Mouse (Mus musculus) lung, postnatal 0 days (tissue): ENCODE measurements at regions not wholly inside any gene's neighbourhood (a gene's known extent, or its start where the extent isn't known, plus 50 kb on each side); places are given as distances from the start of the nearest gene placed in this dataset.

Source experiments
- ATAC-seq: fragments of 200-750 bp; cut with Nextera tagmentation; 2 replicates; pipeline ENCODE4 v1.8.0; 2017; ENCODE audit warnings: moderate library complexity
- DNase-seq: peaks from one replicate; pipeline ENCODE4 v3.0.0-alpha.2; 2016; ENCODE audit warnings: low spot score
- H3K27ac ChIP-seq: fragments of 300-500 bp; sonication (generic); 2 replicates; pipeline ENCODE4 v1.5.1; 2014; ENCODE audit warnings: antibody characterized with exemption, mild to moderate bottlenecking, low read length, mixed read lengths
- H3K27me3 ChIP-seq: fragments of 300-500 bp; sonication (generic); replicated peaks from 2 replicates; pipeline ENCODE4 v1.6.1; 2014; ENCODE audit warnings: low read length, mixed read lengths; ENCODE audit not compliant: insufficient read depth
- H3K36me3 ChIP-seq: fragments of 300-500 bp; sonication (generic); 2 replicates; pipeline ENCODE4 v1.6.1; 2014; ENCODE audit warnings: low read length, mixed read lengths; ENCODE audit not compliant: insufficient read depth
- H3K4me1 ChIP-seq: fragments of 300-500 bp; sonication (generic); 2 replicates; pipeline ENCODE4 v1.6.1; 2014; ENCODE audit warnings: antibody characterized with exemption, low read depth, low read length, mixed read lengths; ENCODE audit not compliant: insufficient read depth
- H3K4me2 ChIP-seq: fragments of 300-500 bp; sonication (generic); replicated peaks from 2 replicates; pipeline ENCODE4 v1.6.1; 2014; ENCODE audit warnings: low read depth, mild to moderate bottlenecking, low read length, moderate library complexity, mixed read lengths
- H3K4me3 ChIP-seq: fragments of 300-500 bp; sonication (generic); 2 replicates; pipeline ENCODE4 v1.5.1; 2014; ENCODE audit warnings: low read depth, low read length
- H3K9ac ChIP-seq: fragments of 300-500 bp; sonication (generic); replicated peaks from 2 replicates; pipeline ENCODE4 v1.6.1; 2014; ENCODE audit warnings: low read depth, mild to moderate bottlenecking
- H3K9me3 ChIP-seq: fragments of 300-500 bp; sonication (generic); 2 replicates; pipeline ENCODE4 v1.6.1; 2016; ENCODE audit warnings: low read length, mixed read lengths
- CTCF ChIP-seq: IDR thresholded peaks from 2 replicates; pipeline ENCODE4 v1.5.1; 2016; ENCODE audit warnings: antibody characterized with exemption, mild to moderate bottlenecking
- EP300 ChIP-seq: IDR thresholded peaks from 2 replicates; pipeline ENCODE4 v1.6.1; 2016; ENCODE audit warnings: antibody characterized with exemption, mild to moderate bottlenecking, control low read depth
- WGBS: fragments of 180-500 bp; shearing (Covaris S2); extraction: QIAGEN DNeasy Blood & Tissue Kit; methylation state at CpG from one replicate; pipeline ENCODE4 v1.1.7; 2014; 5-methylcytosine and 5-hydroxymethylcytosine counted together

DNA sequence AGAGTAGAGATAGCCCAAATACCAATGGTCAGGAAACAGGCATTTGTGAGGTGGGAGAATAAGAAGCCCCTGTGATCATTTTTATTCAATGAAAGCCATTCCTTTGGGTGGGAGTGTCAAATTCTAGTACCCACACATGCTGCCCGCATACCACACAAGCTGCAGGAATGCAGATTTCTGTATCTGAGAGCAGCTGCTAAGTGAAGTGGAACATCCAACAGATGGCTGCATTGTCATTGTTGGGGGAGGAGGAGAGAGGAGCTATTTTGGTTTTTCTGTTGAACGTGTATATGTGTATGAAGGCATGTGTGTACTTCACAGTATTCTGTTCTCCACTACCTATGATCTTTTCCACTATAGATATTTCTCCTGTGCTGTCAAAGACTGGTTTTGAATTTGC, 392.3 kb upstream of the Mef2c start:
- Histone ChIP-seq H3K4me3 (no peak overlapping the region), H3K27me3 (no peaks in the 10 kb centered on the region), H3K27ac (no peak overlapping the region), H3K4me2 (no peak overlapping the region), H3K9me3 (no peaks in the 10 kb centered on the region), H3K9ac (no peak overlapping the region), H3K4me1 (no peaks in the 10 kb centered on the region), H3K36me3 (no peaks in the 10 kb centered on the region)
- 25% methylated on average over 2 of the region's 2 CpGs for WGBS
- TF ChIP-seq CTCF (no peak), EP300 (no peak)
- DNase-seq (no peak), ATAC-seq (no peak)

DNA sequence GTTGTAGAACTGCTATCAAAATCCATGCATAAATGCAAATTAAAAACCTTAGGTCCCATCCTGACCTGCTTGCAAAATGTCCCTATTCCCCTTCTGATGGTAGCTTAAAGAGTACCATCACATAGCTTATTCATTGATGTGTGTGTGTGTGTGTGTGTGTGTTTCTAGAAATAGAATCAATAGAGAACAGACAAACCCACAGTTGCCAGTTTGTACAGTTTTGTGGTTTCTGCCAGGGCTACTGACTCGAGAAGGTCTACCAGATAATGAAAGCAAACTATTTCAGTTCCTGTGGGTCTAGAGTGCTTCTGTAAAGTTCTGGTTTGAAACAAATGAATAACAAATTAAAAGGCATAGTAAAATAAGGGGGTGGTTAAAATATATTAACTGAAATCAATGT, 391.5 kb upstream of the Mef2c start:
- no peaks in the 10 kb centered on the region for H3K9me3 ChIP-seq
- WGBS = 52% methylated on average over 1 of the region's 1 CpGs
- H3K36me3 ChIP-seq = no peaks in the 10 kb centered on the region
- no peak overlapping the region for H3K4me3 ChIP-seq
- no peak overlapping the region for H3K27ac ChIP-seq
- H3K4me2 ChIP-seq = no peak overlapping the region
- no peaks in the 10 kb centered on the region for H3K27me3 ChIP-seq
- ATAC-seq (no peak), DNase-seq (no peak)
- TF ChIP-seq EP300 (no peak), CTCF (no peak)
- no peaks in the 10 kb centered on the region for H3K4me1 ChIP-seq
- H3K9ac ChIP-seq = no peak overlapping the region

DNA sequence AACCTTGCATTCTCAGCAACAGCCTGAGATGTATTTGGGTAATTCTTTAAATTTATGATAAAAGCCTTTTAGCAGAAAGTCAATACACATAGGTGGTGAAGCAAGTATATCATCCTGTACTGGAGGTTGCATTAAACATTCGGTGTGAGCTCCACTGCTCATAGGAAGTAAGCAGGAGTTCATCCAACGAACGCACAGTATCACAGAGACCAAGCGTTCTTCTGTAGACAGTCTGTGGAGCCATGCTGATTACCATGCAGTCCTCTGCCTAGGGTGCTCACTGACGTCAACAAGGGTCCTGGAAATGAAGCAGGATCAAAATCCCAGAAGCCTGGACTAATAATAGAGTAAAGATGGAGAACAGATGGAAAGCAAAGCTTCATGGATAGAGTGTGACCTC, 391.1 kb upstream of the Mef2c start:
- no peak for DNase-seq
- ATAC-seq = no peak
- TF ChIP-seq CTCF (no peak), EP300 (no peak)
- H3K4me2 ChIP-seq = no peak overlapping the region
- no peaks in the 10 kb centered on the region for H3K4me1 ChIP-seq
- H3K36me3 ChIP-seq = no peaks in the 10 kb centered on the region
- 73% methylated on average over 5 of the region's 5 CpGs for WGBS
- no peak overlapping the region for H3K9ac ChIP-seq
- no peak overlapping the region for H3K4me3 ChIP-seq
- H3K27ac ChIP-seq = no peak overlapping the region
- no peaks in the 10 kb centered on the region for H3K27me3 ChIP-seq
- no peaks in the 10 kb centered on the region for H3K9me3 ChIP-seq

DNA sequence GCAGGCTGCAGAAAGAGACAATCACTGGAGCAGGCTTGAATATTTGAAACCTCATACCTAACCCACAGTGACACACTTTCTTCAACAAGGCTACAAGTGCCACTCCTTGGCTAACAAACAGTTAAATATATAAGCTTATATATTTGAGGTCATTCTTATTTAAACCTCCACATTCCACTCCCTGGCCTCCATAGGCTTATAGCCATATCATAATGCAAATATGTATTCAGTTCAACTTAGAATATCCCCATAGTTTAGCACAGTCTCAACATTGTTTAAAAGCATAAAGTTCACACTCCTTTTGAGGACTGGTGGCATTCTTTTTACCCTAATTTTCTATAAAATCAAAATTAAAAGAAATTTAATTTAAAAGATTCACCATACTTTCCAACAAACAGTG, 390.0 kb upstream of the Mef2c start:
- no peaks in the 10 kb centered on the region for H3K4me1 ChIP-seq

DNA sequence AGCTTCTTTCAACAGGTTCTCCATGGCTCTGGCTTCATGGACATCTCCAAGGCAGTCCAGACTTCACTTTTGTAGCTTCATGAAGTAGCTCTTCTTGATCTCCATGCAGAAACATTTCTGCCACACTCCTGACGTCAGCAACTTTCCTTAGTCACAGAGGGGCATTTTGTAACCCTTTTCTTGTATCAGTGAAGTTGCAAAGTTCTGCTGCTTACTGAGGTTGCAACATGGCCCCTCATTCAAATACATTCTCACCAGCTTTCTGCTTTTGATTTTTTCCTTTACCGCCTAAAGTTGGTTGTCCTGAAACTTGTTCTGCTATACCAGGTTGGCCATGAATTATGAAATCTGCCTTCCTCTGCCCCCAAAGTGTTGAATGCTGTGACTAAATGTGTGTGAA, 389.4 kb upstream of the Mef2c start:
- Histone ChIP-seq H3K4me2 (no peak overlapping the region), H3K4me1 (no peaks in the 10 kb centered on the region), H3K9me3 (no peaks in the 10 kb centered on the region), H3K27ac (no peak overlapping the region), H3K36me3 (no peaks in the 10 kb centered on the region), H3K9ac (no peak overlapping the region), H3K4me3 (no peak overlapping the region), H3K27me3 (no peaks in the 10 kb centered on the region)
- ATAC-seq = no peak
- WGBS = 69% methylated on average over 2 of the region's 2 CpGs
- DNase-seq = no peak
- TF ChIP-seq EP300 = no peak
- no peak for TF ChIP-seq CTCF

More for the DNA sequence above, 390.0 kb upstream of the Mef2c start:
- no peaks in the 10 kb centered on the region for H3K36me3 ChIP-seq
- H3K27me3 ChIP-seq = no peaks in the 10 kb centered on the region
- no peak for DNase-seq
- ATAC-seq = no peak
- H3K4me3 ChIP-seq = no peak overlapping the region
- no peaks in the 10 kb centered on the region for H3K9me3 ChIP-seq
- no peak overlapping the region for H3K9ac ChIP-seq
- no peak overlapping the region for H3K4me2 ChIP-seq
- TF ChIP-seq CTCF (no peak), EP300 (no peak)
- H3K27ac ChIP-seq = no peak overlapping the region

DNA sequence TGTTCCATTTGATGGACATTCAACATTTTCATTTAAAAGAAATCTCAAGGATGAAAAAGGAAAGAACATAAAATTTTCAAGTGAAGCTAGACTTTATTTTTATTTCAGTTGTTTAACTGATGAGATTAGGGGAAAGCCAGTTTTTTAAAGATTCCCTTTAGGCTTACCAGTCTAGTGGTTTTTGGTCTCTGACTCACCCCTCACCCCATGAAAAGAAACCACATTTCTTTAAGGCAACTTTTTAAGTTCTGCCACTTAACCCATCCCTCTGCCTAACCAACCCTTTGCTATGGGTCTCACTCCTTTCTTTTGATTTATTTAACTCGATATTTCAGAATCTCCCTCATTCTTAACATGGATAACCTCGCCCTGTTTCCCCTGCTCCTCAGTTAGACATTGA, 388.1 kb upstream of the Mef2c start:
- TF ChIP-seq CTCF (no peak), EP300 (no peak)

GRCm38 (mm10) chr13:83120343-83120742, 383.5 kb upstream of the Mef2c start:
- 79% methylated on average over 4 of the region's 4 CpGs for WGBS
- H3K27me3 ChIP-seq = no peaks in the 10 kb centered on the region
- no peak for ATAC-seq
- H3K4me2 ChIP-seq = no peak overlapping the region
- H3K27ac ChIP-seq = no peak overlapping the region
- no peaks in the 10 kb centered on the region for H3K36me3 ChIP-seq
- no peak overlapping the region for H3K4me3 ChIP-seq
- H3K9ac ChIP-seq = no peak overlapping the region
- TF ChIP-seq EP300 (no peak), CTCF (no peak)
- no peaks in the 10 kb centered on the region for H3K9me3 ChIP-seq
- no peak for DNase-seq
- H3K4me1 ChIP-seq = no peaks in the 10 kb centered on the region

More for the DNA sequence above, 388.1 kb upstream of the Mef2c start:
- no peaks in the 10 kb centered on the region for H3K4me1 ChIP-seq
- no peaks in the 10 kb centered on the region for H3K27me3 ChIP-seq
- ATAC-seq = no peak
- H3K9me3 ChIP-seq = no peaks in the 10 kb centered on the region
- no peaks in the 10 kb centered on the region for H3K36me3 ChIP-seq
- no peak overlapping the region for H3K27ac ChIP-seq
- H3K4me3 ChIP-seq = no peak overlapping the region
- WGBS = 77% methylated on average over 2 of the region's 2 CpGs
- H3K4me2 ChIP-seq = no peak overlapping the region
- DNase-seq = no peak
- no peak overlapping the region for H3K9ac ChIP-seq
